Mouse (Mus musculus) lung, adult 2 months (tissue): ENCODE measurements around the gene Vps33b.

Source experiments
- CTCF ChIP-seq: fragments of 200-500 bp; IDR thresholded peaks from 2 replicates; pipeline ENCODE4 v1.5.1; 2011; ENCODE audit warnings: mild to moderate bottlenecking, low read length, control low read depth; ENCODE audit not compliant: insufficient read depth
- POLR2A ChIP-seq: fragments of 200-500 bp; IDR thresholded peaks from 2 replicates; pipeline ENCODE4 v1.6.1; 2011; ENCODE audit warnings: low read depth, mild to moderate bottlenecking, control low read depth, low read length, borderline replicate concordance; ENCODE audit errors: extremely low read depth

GRCm38 (mm10) chr7:80264606-80265005 lies 4.8 kb upstream of the Vps33b start:
- TF ChIP-seq POLR2A (no peak), CTCF (no peak)
